Mouse (Mus musculus) cerebellum, adult 11-12 months (tissue): ENCODE data around the gene Podxl.

Experiments
- DNase-seq: peaks from one replicate; pipeline ENCODE4 v3.0.0; 2022

Gene Podxl

GRCm38 (mm10) chr6:31522478-31522877 is 41.3 kb downstream of the Podxl start:
- no peak for DNase-seq

GRCm38 (mm10) chr6:31521491-31522355 is 42.1 kb downstream of the Podxl start:
- DNase-seq, result no peak

GRCm38 (mm10) chr6:31520486-31521215 is 43.1 kb downstream of the Podxl start:
- DNase-seq, result no peak

DNA sequence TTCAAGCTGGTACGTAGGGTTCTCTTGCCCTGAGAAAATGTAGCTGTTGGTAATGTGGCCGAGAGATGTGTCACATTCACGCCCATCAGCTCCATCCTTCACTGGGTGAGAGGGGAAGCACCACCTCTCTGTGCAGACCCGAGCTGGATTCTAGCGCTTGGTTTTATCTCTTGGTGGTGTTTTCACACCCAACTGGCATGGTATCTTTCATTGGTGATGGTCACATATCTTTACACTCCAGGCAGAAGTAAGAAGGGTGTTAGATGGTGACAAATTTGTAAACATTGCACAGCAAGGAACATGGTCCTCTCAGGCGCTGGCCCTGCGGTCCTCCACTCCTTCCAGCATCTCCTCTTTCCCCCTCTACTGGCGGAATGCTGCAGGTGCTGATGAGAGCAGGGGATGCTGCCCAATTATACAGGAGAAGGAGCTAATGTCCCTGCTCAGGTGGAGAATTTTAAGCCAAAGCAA is 44.7 kb downstream of the Podxl start:
- DNase-seq, result no peak

- no peak for DNase-seq
These were observed 45.5 kb downstream of the Podxl start for GRCm38 (mm10) chr6:31518338-31518698.

- no peak for DNase-seq
These were observed 46.0 kb downstream of the Podxl start for GRCm38 (mm10) chr6:31517681-31518337.

- no peak for DNase-seq
These were observed 50.1 kb downstream of the Podxl start for GRCm38 (mm10) chr6:31513726-31514125.

DNA sequence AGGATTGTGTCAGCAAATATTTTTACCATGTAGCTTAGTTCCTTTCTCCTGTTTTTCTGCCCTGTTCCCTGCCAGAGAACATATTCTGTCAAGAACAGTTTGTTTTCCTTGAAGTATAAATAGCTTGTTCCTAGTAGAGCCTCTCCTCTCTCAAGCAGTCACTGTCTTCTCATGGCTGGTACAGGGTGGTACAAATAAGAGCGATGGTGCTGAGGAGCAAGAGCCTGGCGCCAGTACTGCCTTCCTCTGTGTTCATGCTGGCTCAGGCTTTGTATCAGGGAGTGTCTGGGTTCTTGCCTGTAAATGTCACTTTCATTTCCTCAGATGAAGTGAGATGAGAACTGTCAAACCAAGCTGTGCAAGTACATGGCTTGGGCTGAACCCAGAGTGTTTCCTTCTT is 61.2 kb downstream of the Podxl start:
- DNase-seq, result no peak

- no peak for DNase-seq
These were observed 63.1 kb downstream of the Podxl start for GRCm38 (mm10) chr6:31500691-31501090.

DNA sequence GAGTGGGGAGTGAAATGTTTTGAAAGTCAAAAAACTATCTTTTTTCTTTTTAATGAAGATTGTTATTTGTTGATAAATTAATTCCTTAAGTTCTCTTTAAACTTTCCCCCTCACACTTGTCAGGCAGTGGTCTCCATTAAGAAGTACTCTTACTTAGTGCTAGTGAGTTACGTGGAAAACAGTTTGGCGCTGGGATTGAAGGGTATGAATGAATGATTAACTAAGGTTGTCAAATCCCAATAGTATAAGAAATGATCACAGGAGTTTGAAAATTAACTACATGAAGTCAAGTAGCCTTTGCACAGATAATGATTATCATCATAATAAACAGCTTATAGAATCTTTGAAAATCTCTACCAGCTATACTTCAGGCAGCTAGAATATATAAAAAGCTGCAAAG is 63.5 kb downstream of the Podxl start:
- DNase-seq, result no peak

DNA sequence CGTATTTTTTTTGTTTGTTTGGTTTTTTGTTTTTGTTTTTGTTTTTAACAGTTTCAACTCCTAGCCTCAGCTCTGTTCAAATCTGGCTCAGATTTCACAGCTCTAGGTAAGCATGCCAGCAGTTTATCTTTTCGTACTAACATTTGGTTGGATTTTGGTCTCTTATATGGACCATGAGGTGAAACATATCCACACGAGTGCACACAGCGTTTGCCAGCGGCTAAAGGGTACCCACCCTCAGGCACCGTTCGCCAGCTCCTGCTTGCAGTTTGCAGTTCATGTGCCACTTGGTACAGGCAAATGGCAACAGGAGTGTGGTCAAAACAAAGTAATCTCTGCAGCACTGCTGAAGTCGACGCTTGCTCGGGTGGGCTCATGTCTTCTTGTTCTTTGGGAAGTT is 63.9 kb downstream of the Podxl start:
- no peak for DNase-seq

- DNase-seq, result no peak
These were observed 67.6 kb downstream of the Podxl start for GRCm38 (mm10) chr6:31496227-31496626.

DNA sequence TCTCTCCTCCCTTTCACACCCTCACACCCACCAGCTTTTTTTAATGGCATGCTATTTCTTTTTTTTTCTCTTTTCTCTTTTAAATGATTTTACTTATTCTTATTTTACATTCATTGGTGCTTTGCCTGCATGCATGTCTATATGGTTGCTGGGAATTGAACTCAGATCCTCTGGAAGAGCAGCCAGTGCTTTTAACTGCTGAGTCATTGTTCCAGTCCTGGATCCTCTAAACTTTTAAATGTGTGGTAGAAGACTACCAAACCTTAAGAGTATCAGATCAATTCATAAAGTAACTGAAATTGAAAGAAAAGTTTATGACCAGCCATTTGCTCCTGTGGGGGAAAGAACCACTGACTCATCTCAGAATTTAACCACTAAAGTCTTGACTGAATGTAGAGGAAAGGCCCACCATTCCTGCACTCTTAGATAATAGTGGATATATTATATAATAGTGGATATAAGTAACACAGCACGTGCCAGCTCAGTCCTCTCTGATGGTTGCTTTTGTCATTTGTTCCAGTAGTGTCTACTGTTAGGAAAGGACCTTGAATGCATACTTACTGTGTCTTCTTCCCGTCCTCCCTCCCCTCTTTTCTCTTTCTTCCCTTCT is 68.6 kb downstream of the Podxl start:
- DNase-seq, result no peak

GRCm38 (mm10) chr6:31489950-31490349 is 73.8 kb downstream of the Podxl start:
- no peak for DNase-seq

GRCm38 (mm10) chr6:31486601-31487000 is 77.2 kb downstream of the Podxl start:
- DNase-seq, result no peak

DNA sequence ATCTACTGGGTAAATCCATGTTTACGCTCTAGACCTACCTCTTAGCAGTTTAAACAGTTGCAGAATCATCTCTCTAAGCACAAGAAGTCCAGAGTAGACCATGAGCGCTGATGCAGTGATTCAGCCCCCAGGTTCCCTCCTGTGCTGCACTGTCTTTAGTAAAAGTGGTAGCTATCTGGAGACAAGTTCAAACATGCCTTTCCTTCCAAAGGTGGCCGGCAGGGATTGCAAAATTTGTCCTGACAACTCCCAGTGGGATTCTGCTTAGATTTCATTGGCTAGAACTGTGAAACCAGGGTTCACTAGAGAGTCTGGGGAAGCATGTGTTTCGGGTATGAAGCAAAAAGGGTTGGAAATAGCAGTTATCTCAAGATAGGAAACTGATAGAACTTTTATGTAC is 83.8 kb downstream of the Podxl start:
- no peak for DNase-seq

DNA sequence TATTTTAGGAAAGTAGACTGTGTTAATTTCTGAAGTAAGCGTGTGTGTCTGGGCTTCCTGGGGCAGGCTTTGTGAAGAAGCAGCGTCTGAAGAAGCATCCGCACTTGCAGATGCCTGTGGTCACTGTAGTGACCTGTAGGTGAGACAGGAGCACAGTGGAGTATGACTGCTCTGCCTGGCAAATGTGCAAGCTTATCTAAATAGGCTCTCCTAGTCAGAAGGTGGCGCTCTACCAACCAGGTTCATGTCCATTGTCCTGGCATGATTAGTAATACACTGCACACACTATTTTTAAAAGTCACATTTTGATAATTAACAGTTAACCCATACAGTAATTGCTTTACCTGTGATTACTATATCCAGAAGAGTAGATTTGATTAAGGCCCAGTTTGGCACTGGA is 85.6 kb downstream of the Podxl start:
- no peak for DNase-seq
